Mouse (Mus musculus) heart, embryonic 15.5 days (tissue): ENCODE results near the gene Stk33. TPM values are rescaled to one million over a fixed set of nuclear protein-coding genes. Genes with fewer than 3 reads are reported as not detected.
A peak's percentile ranks its signal among the peaks of the same experiment; 100 is the strongest.

ENCODE experiments used
- ATAC-seq: fragments of 200-750 bp; cut with Nextera tagmentation; replicated peaks from 2 replicates; pipeline ENCODE4 v1.8.0; 2017; ENCODE audit warnings: low read depth, moderate TSS enrichment; ENCODE audit not compliant: insufficient number of reproducible peaks, insufficient read depth, low FRiP score
- H3K27ac ChIP-seq: fragments of 300-500 bp; sonication (generic); 2 replicates; pipeline ENCODE4 v1.5.1; 2015; ENCODE audit warnings: mild to moderate bottlenecking, inconsistent platforms
- H3K27me3 ChIP-seq: fragments of 300-500 bp; sonication (generic); 2 replicates; pipeline ENCODE4 v1.6.1; 2015; ENCODE audit warnings: inconsistent platforms
- H3K36me3 ChIP-seq: fragments of 300-500 bp; sonication (generic); 2 replicates; pipeline ENCODE4 v1.6.1; 2015; ENCODE audit warnings: mild to moderate bottlenecking, inconsistent platforms
- H3K4me1 ChIP-seq: fragments of 300-500 bp; sonication (generic); replicated peaks from 2 replicates; pipeline ENCODE4 v1.6.1; 2015; ENCODE audit warnings: inconsistent platforms
- H3K4me2 ChIP-seq: fragments of 300-500 bp; sonication (generic); 2 replicates; pipeline ENCODE4 v1.6.1; 2015; ENCODE audit warnings: inconsistent platforms, mild to moderate bottlenecking, moderate library complexity
- H3K4me3 ChIP-seq: fragments of 300-500 bp; sonication (generic); 2 replicates; pipeline ENCODE4 v1.5.1; 2015; ENCODE audit warnings: mild to moderate bottlenecking, inconsistent platforms
- H3K9ac ChIP-seq: fragments of 300-500 bp; sonication (generic); 2 replicates; pipeline ENCODE4 v1.6.1; 2015; ENCODE audit warnings: mild to moderate bottlenecking, inconsistent platforms
- H3K9me3 ChIP-seq: fragments of 300-500 bp; sonication (generic); replicated peaks from 2 replicates; pipeline ENCODE4 v1.6.1; 2016; ENCODE audit warnings: inconsistent platforms
- WGBS: fragments of 180-500 bp; shearing (Covaris S2); methylation state at CpG from one replicate; pipeline ENCODE4 v1.1.7; 2015; ENCODE audit warnings: mixed read lengths; 5-methylcytosine and 5-hydroxymethylcytosine counted together
- polyA plus RNA-seq: library from polyadenylated mRNA; unstranded; fragments of >200 nt; fragmentation: Nextera tagmentation; extraction: Ambion mirVana; gene quantifications from 2 replicates; pipeline ENCODE4 v1.2.1, GENCODE M21; 2015

The Stk33 gene
- polyA plus RNA-seq: 0.18 and 0.27 TPM in 2 replicates

GRCm38 (mm10) chr7:109438781-109439591 lies at the start of gene Stk33:
Gene Stk33, minus strand, starts transcription at chr7:109439081.
- 2% methylated on average over 62 of the region's 62 CpGs for WGBS

GRCm38 (mm10) chr7:109484221-109484620 lies 45.3 kb upstream of the Stk33 start:
- WGBS: 66% methylated on average over 5 of the region's 5 CpGs
- Histone ChIP-seq H3K9me3 (no peaks in the 10 kb centered on the region), H3K9ac (no peak overlapping the region), H3K27ac (no peak overlapping the region), H3K4me3 (no peak overlapping the region), H3K36me3 (no peaks in the 10 kb centered on the region), H3K27me3 (no peaks in the 10 kb centered on the region), H3K4me2 (no peak overlapping the region), H3K4me1 (no peaks in the 10 kb centered on the region)
- no peak for ATAC-seq

More at GRCm38 (mm10) chr7:109438781-109439591, at the start of gene Stk33:
- peak; percentile 31 for ATAC-seq
- Histone ChIP-seq H3K27me3 (peaks cover 34% of the 10 kb centered on the region), H3K4me1 (peaks cover 12% of the 10 kb centered on the region), H3K36me3 (no peaks in the 10 kb centered on the region), H3K4me3 (peak within 1 kb of the TSS; percentile 52), H3K9me3 (no peaks in the 10 kb centered on the region), H3K9ac (peak within 1 kb of the TSS; percentile 60), H3K4me2 (peak within 1 kb of the TSS; percentile 94), H3K27ac (no peak within 1 kb of the TSS)

- Histone ChIP-seq H3K27me3 (no peaks in the 10 kb centered on the region), H3K9me3 (no peaks in the 10 kb centered on the region), H3K4me1 (no peaks in the 10 kb centered on the region), H3K36me3 (no peaks in the 10 kb centered on the region), H3K9ac (no peak overlapping the region), H3K4me2 (peak overlapping the region; percentile 34), H3K27ac (no peak overlapping the region), H3K4me3 (no peak overlapping the region)
- WGBS: 30% methylated on average over 7 of the region's 7 CpGs
- no peak; the same call in 1 of the 2 replicates for ATAC-seq
Measured at GRCm38 (mm10) chr7:109480765-109481197, 41.9 kb upstream of the Stk33 start.

GRCm38 (mm10) chr7:109477926-109478325 lies 39.0 kb upstream of the Stk33 start:
- ATAC-seq: no peak
- Histone ChIP-seq H3K27ac (no peak overlapping the region), H3K4me2 (no peak overlapping the region), H3K27me3 (no peaks in the 10 kb centered on the region), H3K4me1 (no peaks in the 10 kb centered on the region), H3K9me3 (no peaks in the 10 kb centered on the region), H3K36me3 (no peaks in the 10 kb centered on the region), H3K9ac (no peak overlapping the region), H3K4me3 (no peak overlapping the region)
- WGBS: 41% methylated on average over 3 of the region's 3 CpGs

GRCm38 (mm10) chr7:109470700-109471099 lies 31.8 kb upstream of the Stk33 start:
- WGBS: 59% methylated on average over 4 of the region's 4 CpGs
- H3K9ac ChIP-seq: no peak overlapping the region
- H3K27me3 ChIP-seq: no peaks in the 10 kb centered on the region
- H3K27ac ChIP-seq: no peak overlapping the region
- H3K4me3 ChIP-seq: no peak overlapping the region
- H3K4me2 ChIP-seq: no peak overlapping the region
- no peaks in the 10 kb centered on the region for H3K36me3 ChIP-seq
- no peaks in the 10 kb centered on the region for H3K9me3 ChIP-seq
- ATAC-seq: no peak
- 0 out of 2 replicates have a peak, but pooled peaks cover 3% of the 10 kb centered on the region for H3K4me1 ChIP-seq

GRCm38 (mm10) chr7:109468262-109468701 lies 29.4 kb upstream of the Stk33 start:
- Histone ChIP-seq H3K36me3 (no peaks in the 10 kb centered on the region), H3K4me2 (no peak overlapping the region), H3K27me3 (no peaks in the 10 kb centered on the region), H3K27ac (no peak overlapping the region), H3K4me3 (no peak overlapping the region), H3K9me3 (no peaks in the 10 kb centered on the region), H3K9ac (no peak overlapping the region), H3K4me1 (0 out of 2 replicates have a peak, but pooled peaks cover 3% of the 10 kb centered on the region)
- WGBS: 38% methylated on average over 6 of the region's 6 CpGs
- ATAC-seq: no peak

GRCm38 (mm10) chr7:109467591-109467990 lies 28.7 kb upstream of the Stk33 start:
- Histone ChIP-seq H3K4me2 (no peak overlapping the region), H3K4me3 (no peak overlapping the region), H3K9ac (no peak overlapping the region), H3K27me3 (no peaks in the 10 kb centered on the region), H3K9me3 (no peaks in the 10 kb centered on the region), H3K27ac (no peak overlapping the region), H3K36me3 (no peaks in the 10 kb centered on the region), H3K4me1 (0 out of 2 replicates have a peak, but pooled peaks cover 3% of the 10 kb centered on the region)
- 46% methylated on average over 2 of the region's 2 CpGs for WGBS
- ATAC-seq: no peak

- Histone ChIP-seq H3K9ac (no peak overlapping the region), H3K4me1 (no peaks in the 10 kb centered on the region), H3K27ac (no peak overlapping the region), H3K36me3 (no peaks in the 10 kb centered on the region), H3K4me2 (no peak overlapping the region), H3K9me3 (no peaks in the 10 kb centered on the region), H3K27me3 (no peaks in the 10 kb centered on the region), H3K4me3 (no peak overlapping the region)
- ATAC-seq: no peak
- WGBS: 87% methylated on average over 8 of the region's 8 CpGs
Measured at GRCm38 (mm10) chr7:109460698-109461097, 21.8 kb upstream of the Stk33 start.

GRCm38 (mm10) chr7:109456563-109456962 lies 17.7 kb upstream of the Stk33 start:
- no peak overlapping the region for H3K4me2 ChIP-seq
- 62% methylated on average over 6 of the region's 6 CpGs for WGBS
- no peaks in the 10 kb centered on the region for H3K9me3 ChIP-seq
- no peak overlapping the region for H3K9ac ChIP-seq
- ATAC-seq: no peak
- H3K4me3 ChIP-seq: no peak overlapping the region
- no peaks in the 10 kb centered on the region for H3K36me3 ChIP-seq
- H3K27ac ChIP-seq: no peak overlapping the region
- 0 out of 2 replicates have a peak, but pooled peaks cover 4% of the 10 kb centered on the region for H3K27me3 ChIP-seq
- H3K4me1 ChIP-seq: no peaks in the 10 kb centered on the region

GRCm38 (mm10) chr7:109455748-109456147 lies 16.9 kb upstream of the Stk33 start:
- Histone ChIP-seq H3K36me3 (no peaks in the 10 kb centered on the region), H3K9me3 (no peaks in the 10 kb centered on the region), H3K4me3 (no peak overlapping the region), H3K27ac (no peak overlapping the region), H3K27me3 (0 out of 2 replicates have a peak, but pooled peaks cover 4% of the 10 kb centered on the region), H3K4me2 (no peak overlapping the region), H3K9ac (no peak overlapping the region), H3K4me1 (no peaks in the 10 kb centered on the region)
- 60% methylated on average over 2 of the region's 2 CpGs for WGBS
- ATAC-seq: no peak

GRCm38 (mm10) chr7:109454856-109455255 lies 16.0 kb upstream of the Stk33 start:
- Histone ChIP-seq H3K9ac (no peak overlapping the region), H3K4me3 (no peak overlapping the region), H3K9me3 (no peaks in the 10 kb centered on the region), H3K4me2 (no peak overlapping the region), H3K27ac (no peak overlapping the region), H3K36me3 (no peaks in the 10 kb centered on the region), H3K4me1 (no peaks in the 10 kb centered on the region), H3K27me3 (0 out of 2 replicates have a peak, but pooled peaks cover 4% of the 10 kb centered on the region)
- 88% methylated on average over 9 of the region's 9 CpGs for WGBS
- no peak for ATAC-seq
